Mouse (Mus musculus) limb, embryonic 14.5 days (tissue): ENCODE results near the gene Timp3. TPM values are rescaled to one million over a fixed set of nuclear protein-coding genes. Genes with fewer than 3 reads are reported as not detected.

Source experiments
- ATAC-seq: fragments of 200-750 bp; cut with Nextera tagmentation; 2 replicates; pipeline ENCODE4 v1.8.0; 2017; ENCODE audit warnings: low read depth, moderate number of reproducible peaks, moderate TSS enrichment; ENCODE audit not compliant: low FRiP score
- DNase-seq: peaks from one replicate; pipeline ENCODE4 v3.0.0-alpha.2; 2015; ENCODE audit warnings: low spot score
- H3K27ac ChIP-seq: fragments of 300-500 bp; sonication (generic); replicated peaks from 2 replicates; pipeline ENCODE4 v1.5.1; 2014; ENCODE audit warnings: low read depth, mild to moderate bottlenecking, low read length, moderate library complexity, mixed read lengths
- H3K27me3 ChIP-seq: fragments of 300-500 bp; sonication (generic); 2 replicates; pipeline ENCODE4 v1.6.1; 2014; ENCODE audit warnings: low read length, mixed read lengths; ENCODE audit not compliant: control insufficient read depth, insufficient read depth
- H3K36me3 ChIP-seq: fragments of 300-500 bp; sonication (generic); 2 replicates; pipeline ENCODE4 v1.6.1; 2014; ENCODE audit warnings: mild to moderate bottlenecking, low read length, moderate library complexity, mixed read lengths; ENCODE audit not compliant: control insufficient read depth, insufficient read depth
- H3K4me1 ChIP-seq: fragments of 300-500 bp; sonication (generic); 2 replicates; pipeline ENCODE4 v1.6.1; 2014; ENCODE audit warnings: antibody characterized with exemption, low read length, mixed read lengths; ENCODE audit not compliant: control insufficient read depth, insufficient read depth
- H3K4me2 ChIP-seq: fragments of 300-500 bp; sonication (generic); replicated peaks from 2 replicates; pipeline ENCODE4 v1.6.1; 2014; ENCODE audit warnings: low read depth, mild to moderate bottlenecking, low read length, moderate library complexity; ENCODE audit not compliant: severe bottlenecking
- H3K4me3 ChIP-seq: fragments of 300-500 bp; sonication (generic); replicated peaks from 2 replicates; pipeline ENCODE4 v1.5.1; 2014; ENCODE audit warnings: low read length
- H3K9ac ChIP-seq: fragments of 300-500 bp; sonication (generic); 2 replicates; pipeline ENCODE4 v1.6.1; 2014; ENCODE audit warnings: mild to moderate bottlenecking, low read depth, low read length, moderate library complexity; ENCODE audit not compliant: severe bottlenecking
- H3K9me3 ChIP-seq: fragments of 300-500 bp; sonication (generic); 2 replicates; pipeline ENCODE4 v1.6.1; 2016; ENCODE audit warnings: low read length; ENCODE audit not compliant: control insufficient read depth
- POLR2A ChIP-seq: fragments of 200-500 bp; IDR thresholded peaks from 2 replicates; pipeline ENCODE4 v1.8.0; 2012; ENCODE audit warnings: inconsistent platforms, mild to moderate bottlenecking, moderate library complexity, borderline replicate concordance; ENCODE audit not compliant: insufficient read depth, insufficient read length; ENCODE audit errors: extremely low read depth
- WGBS: fragments of 180-500 bp; shearing (Covaris S2); extraction: QIAGEN DNeasy Blood & Tissue Kit; methylation state at CpG from one replicate; pipeline ENCODE4 v1.1.7; 2014; 5-methylcytosine and 5-hydroxymethylcytosine counted together
- polyA plus RNA-seq, 2 experiments: library from polyadenylated mRNA; depleted of rRNA in 1 of 2; stranded (reverse) in 1 of 2; unstranded in 1 of 2; fragments of >200 nt; fragmentation: Nextera tagmentation in 1 of 2; extraction: Ambion mirVana in 1 of 2; gene quantifications; 2 replicates each; pipeline versions ENCODE4 v1.2.1 to v1.2.3; 2012 to 2014

Timp3 gene
- polyA plus RNA-seq, 2 experiments: 57.4 to 66.5 TPM

DNA sequence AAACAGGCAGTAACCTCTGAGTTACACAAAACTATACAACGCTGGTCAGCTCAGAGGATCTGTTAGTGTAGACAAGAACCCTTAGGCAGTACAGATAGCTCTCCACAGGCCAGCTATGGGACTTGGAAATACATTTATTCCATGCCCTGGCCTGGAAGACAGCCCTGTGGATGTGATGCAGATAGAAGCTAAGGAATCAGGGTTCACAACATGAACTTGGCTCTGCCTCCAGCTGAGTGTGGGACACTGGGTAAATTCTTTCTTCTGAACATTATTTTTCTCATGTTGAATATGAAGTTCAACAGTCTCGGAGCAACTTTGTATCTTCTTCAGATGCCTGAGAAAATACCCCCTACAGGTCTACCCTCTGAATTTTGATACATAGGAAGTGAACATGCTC, 2.9 kb upstream of the Timp3 start:
- no peak for TF ChIP-seq POLR2A
- 86% methylated on average over 2 of the region's 2 CpGs for whole genome bisulfite sequencing
- Histone ChIP-seq H3K36me3 (no peaks in the 10 kb centered on the region), H3K27me3 (no peaks in the 10 kb centered on the region), H3K4me3 (no peak overlapping the region), H3K9me3 (no peaks in the 10 kb centered on the region), H3K9ac (no peak overlapping the region), H3K4me1 (peaks cover 31% of the 10 kb centered on the region), H3K4me2 (no peak overlapping the region), H3K27ac (no peak overlapping the region)
- DNase-seq: no peak
- no peak for ATAC-seq

DNA sequence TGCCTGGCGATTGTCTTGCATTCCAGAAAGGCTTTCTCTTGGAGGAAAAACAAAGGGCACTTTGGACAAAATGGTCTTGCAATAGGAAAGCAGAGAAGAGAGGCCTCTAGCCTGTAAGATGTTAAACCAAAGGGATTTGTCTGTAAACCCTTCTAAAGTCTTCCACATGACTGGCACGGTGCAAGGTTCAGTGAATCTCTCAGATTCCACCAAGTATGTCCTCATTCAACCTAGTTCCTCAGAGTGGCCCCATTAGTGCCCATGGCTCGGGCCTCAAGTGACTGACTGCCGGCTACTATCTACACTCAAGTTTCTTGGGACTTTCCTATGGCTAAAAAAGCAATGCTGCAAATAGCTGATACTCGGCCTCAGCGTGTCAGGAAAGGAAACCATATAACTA, 1.8 kb upstream of the Timp3 start:
- Histone ChIP-seq H3K9me3 (no peaks in the 10 kb centered on the region), H3K4me2 (no peak overlapping the region), H3K27me3 (no peaks in the 10 kb centered on the region), H3K4me1 (peaks cover 40% of the 10 kb centered on the region), H3K9ac (no peak overlapping the region), H3K27ac (no peak overlapping the region), H3K4me3 (no peak overlapping the region), H3K36me3 (no peaks in the 10 kb centered on the region)
- no peak for DNase-seq
- no peak for TF ChIP-seq POLR2A
- no peak for ATAC-seq
- WGBS: 80% methylated on average over 6 of the region's 6 CpGs

DNA sequence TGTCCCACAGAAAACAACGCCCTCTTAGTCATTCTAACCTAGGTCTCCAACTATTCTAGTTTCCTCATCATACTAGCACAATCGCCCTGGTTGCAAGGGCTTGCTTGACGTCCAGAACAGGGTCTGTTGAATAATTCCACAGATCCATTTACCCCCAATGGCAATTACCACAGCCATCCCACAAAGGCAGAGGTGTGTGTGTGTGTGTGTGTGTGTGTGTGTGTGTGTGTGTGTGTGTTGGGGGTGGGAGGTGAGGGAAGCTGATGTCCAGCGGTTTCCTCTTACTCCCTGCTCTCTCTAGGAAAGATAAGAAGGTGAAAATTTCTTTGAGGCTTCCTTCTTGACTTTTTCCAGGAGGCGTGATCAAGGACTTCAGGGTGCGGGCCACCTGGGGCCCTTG, 377 bp upstream of the Timp3 start:
- Histone ChIP-seq H3K4me3 (peak overlapping the region; percentile 56), H3K4me1 (peaks cover 41% of the 10 kb centered on the region), H3K27me3 (no peaks in the 10 kb centered on the region), H3K9me3 (no peaks in the 10 kb centered on the region), H3K36me3 (peaks cover 5% of the 10 kb centered on the region; the same call in 1 of the 2 replicates), H3K9ac (peak overlapping the region; percentile 76), H3K4me2 (peak overlapping the region; percentile 68), H3K27ac (no peak overlapping the region)
- no peak for TF ChIP-seq POLR2A
- 34% methylated on average over 6 of the region's 6 CpGs for WGBS
- DNase-seq (no peak), ATAC-seq (no peak)

DNA sequence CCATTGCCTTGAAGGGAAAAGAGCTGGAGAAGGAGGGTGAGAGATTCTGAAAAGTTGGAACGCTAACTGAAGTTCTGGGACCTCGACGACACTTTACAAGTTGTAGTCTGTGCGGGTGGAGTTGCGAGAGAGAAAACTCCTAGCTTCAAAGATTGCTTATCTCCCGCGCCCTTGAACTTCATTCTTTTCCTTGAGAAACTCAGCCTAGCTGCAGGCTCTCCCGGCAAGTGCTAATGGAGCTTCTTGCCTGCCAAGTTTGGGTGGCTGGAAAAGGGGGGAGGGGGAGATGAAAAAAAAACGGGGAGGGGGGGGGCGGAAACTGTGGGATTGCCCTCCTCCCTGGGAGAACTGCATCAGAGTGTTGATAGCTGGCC, 932 bp downstream of the Timp3 start:
- H3K27me3 ChIP-seq: no peaks in the 10 kb centered on the region
- 1% methylated on average over 10 of the region's 10 CpGs for WGBS
- H3K9ac ChIP-seq: peak overlapping the region; percentile 76
- H3K27ac ChIP-seq: peak overlapping the region; percentile 78
- ATAC-seq: no peak
- peak overlapping the region; percentile 56 for H3K4me3 ChIP-seq
- DNase-seq: no peak
- peaks cover 8% of the 10 kb centered on the region; the same call in 1 of the 2 replicates for H3K36me3 ChIP-seq
- no peak for TF ChIP-seq POLR2A
- H3K4me1 ChIP-seq: peaks cover 32% of the 10 kb centered on the region
- H3K9me3 ChIP-seq: no peaks in the 10 kb centered on the region
- peak overlapping the region; percentile 68 for H3K4me2 ChIP-seq

DNA sequence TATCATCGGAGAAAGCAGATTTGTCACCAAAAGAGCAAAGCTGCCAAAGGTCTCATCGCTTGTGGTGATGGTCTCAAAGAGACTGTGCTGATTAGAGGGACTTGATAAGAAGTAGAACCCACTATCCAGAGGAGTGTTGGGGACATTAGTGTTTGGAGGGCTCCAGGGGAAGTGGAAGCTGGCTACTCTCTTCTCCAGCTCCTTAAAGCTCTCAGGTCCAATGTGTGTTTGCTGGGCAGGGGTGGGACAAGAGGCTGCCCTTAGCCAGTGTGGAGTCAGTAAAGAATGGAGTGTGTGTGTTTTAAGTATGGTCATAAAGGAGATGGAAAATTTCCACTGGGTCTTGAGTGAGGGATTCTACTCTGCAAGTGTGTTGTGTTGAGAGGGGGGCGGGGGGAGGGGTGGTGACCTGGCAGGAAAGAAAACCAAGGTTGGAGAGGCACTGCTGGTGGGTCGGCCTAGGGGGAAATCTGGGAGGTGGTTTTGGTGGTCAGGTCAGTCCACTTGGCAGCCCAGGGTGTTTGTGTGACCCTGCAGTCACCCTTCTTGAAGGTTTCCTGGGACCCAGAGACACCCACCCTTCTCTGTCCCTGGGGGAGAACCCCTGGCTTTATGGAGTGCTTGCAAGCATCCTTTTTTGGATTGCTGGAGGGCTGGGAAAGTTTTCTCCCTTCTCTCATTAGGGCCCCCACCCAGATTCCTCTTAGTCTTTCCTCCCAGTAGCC, 1.6 kb downstream of the Timp3 start:
- H3K27ac ChIP-seq: peak overlapping the region; percentile 78
- H3K4me2 ChIP-seq: peak overlapping the region; percentile 68
- H3K27me3 ChIP-seq: no peaks in the 10 kb centered on the region
- peaks cover 15% of the 10 kb centered on the region for H3K36me3 ChIP-seq
- WGBS: 17% methylated on average over 4 of the region's 4 CpGs
- H3K9me3 ChIP-seq: no peaks in the 10 kb centered on the region
- ATAC-seq (no peak), DNase-seq (no peak)
- TF ChIP-seq POLR2A: no peak
- H3K9ac ChIP-seq: peak overlapping the region; percentile 76
- peaks cover 32% of the 10 kb centered on the region for H3K4me1 ChIP-seq
- peak overlapping the region; percentile 56 for H3K4me3 ChIP-seq

DNA sequence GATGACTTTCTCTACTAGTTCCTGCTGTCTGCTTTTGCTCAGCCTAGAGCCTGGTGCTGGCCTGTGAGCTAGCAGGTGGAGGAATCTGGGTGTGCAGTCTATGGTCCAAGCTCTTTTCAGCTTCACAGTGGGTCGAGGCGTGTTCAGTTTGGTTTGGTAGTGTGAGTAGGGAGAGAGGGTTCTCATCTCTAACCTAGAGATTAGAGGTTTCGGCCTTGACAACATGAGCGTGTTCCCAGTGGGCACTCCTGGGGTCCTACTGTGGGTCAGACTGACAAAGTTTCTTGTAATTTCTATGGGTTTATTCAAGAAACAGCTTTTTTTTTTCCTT, 2.1 kb downstream of the Timp3 start:
- Histone ChIP-seq H3K4me2 (peak overlapping the region; percentile 68), H3K27ac (peak overlapping the region; percentile 65), H3K9ac (peak overlapping the region; percentile 76; the same call in 1 of the 2 replicates), H3K4me3 (peak overlapping the region; percentile 56), H3K9me3 (no peaks in the 10 kb centered on the region), H3K36me3 (peaks cover 17% of the 10 kb centered on the region), H3K4me1 (peaks cover 32% of the 10 kb centered on the region), H3K27me3 (no peaks in the 10 kb centered on the region)
- DNase-seq (no peak), ATAC-seq (no peak)
- TF ChIP-seq POLR2A: no peak
- WGBS: 62% methylated on average over 4 of the region's 4 CpGs
